Mouse (Mus musculus) C2C12 (cell line): ENCODE results near the gene Gm20388. TPM values are rescaled to one million over a fixed set of nuclear protein-coding genes. Genes with fewer than 3 reads are reported as not detected.

ENCODE experiments used
- H3K27me3 ChIP-seq: one replicate; pipeline ENCODE4 v1.6.1; 2011; ENCODE audit not compliant: control insufficient read depth, insufficient read depth, insufficient read length
- H3K36me3 ChIP-seq: one replicate; pipeline ENCODE4 v1.6.1; 2011; ENCODE audit not compliant: control insufficient read depth, insufficient read depth
- H3K4me3 ChIP-seq: one replicate; pipeline ENCODE4 v1.5.1; 2011; ENCODE audit warnings: mild to moderate bottlenecking, control low read depth; ENCODE audit not compliant: poor library complexity, insufficient read depth, severe bottlenecking
- H3K79me2 ChIP-seq: one replicate; pipeline ENCODE4 v1.6.1; 2011; ENCODE audit not compliant: control insufficient read depth, insufficient read depth
- H3K79me3 ChIP-seq: one replicate; pipeline ENCODE4 v1.6.1; 2011; ENCODE audit warnings: low read depth, control low read depth
- H3ac ChIP-seq: one replicate; pipeline ENCODE3; 2011; ENCODE audit warnings: low read depth; ENCODE audit not compliant: control insufficient read depth, insufficient read length
- CEBPB ChIP-seq: IDR thresholded peaks from one replicate; pipeline ENCODE4 v1.6.1; 2011; ENCODE audit warnings: low read depth, mild to moderate bottlenecking, control low read depth, moderate library complexity
- CTCF ChIP-seq: IDR thresholded peaks from one replicate; pipeline ENCODE4 v1.5.1; 2011; ENCODE audit not compliant: control insufficient read depth, insufficient read depth, insufficient read length
- FOSL1 ChIP-seq: IDR thresholded peaks from one replicate; pipeline ENCODE4 v1.8.0; 2011; ENCODE audit warnings: mild to moderate bottlenecking, low read length; ENCODE audit not compliant: poor library complexity, insufficient read depth, severe bottlenecking
- MAX ChIP-seq: IDR thresholded peaks from one replicate; pipeline ENCODE4 v1.6.1; 2011; ENCODE audit warnings: mild to moderate bottlenecking, control low read depth
- MYOD1 ChIP-seq: IDR thresholded peaks from one replicate; pipeline ENCODE4 v1.6.1; 2011; ENCODE audit warnings: low read depth; ENCODE audit not compliant: control insufficient read depth, insufficient read length
- MYOG ChIP-seq: IDR thresholded peaks from one replicate; pipeline ENCODE4 v1.6.1; 2011; ENCODE audit not compliant: control insufficient read depth, insufficient read length; ENCODE audit errors: extremely low read depth
- USF1 ChIP-seq: IDR thresholded peaks from one replicate; pipeline ENCODE4 v1.6.1; 2011; ENCODE audit warnings: low read depth, mild to moderate bottlenecking, control low read depth, moderate library complexity
- polyA plus RNA-seq: library from polyadenylated mRNA; unstranded; fragments of >200 nt; fragmentation: generic; extraction: Trizol; gene quantifications from one replicate; pipeline ENCODE4 v1.2.1, GENCODE M21; 2012; ENCODE audit warnings: missing spikeins

Gm20388 gene
- polyA plus RNA-seq, 1 experiment, result 15.0 TPM

DNA sequence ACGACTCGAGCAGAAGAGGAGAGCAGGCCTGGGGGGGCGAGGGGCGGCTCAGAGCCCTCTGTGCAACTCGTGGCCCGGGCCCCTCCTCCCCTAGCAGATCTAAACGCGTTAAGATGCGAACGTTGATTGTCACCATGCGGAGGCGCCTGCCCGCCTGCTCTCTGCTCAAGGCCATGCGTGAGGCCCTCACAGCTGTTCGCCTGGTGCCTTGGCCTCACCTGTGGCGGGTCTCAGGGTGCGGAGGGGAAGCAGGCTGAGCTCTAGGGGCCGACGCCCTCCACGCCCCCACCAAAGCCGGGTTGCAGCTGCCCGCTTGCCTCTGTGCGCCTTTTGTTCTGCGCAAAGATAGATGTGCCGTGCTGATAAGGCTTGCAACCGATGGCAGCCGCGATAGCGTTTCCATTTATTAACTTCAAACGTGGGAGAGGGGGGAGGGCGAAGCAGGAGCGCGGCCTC lies 2373.6 kb downstream of the Gm20388 start:
- no peak for TF ChIP-seq MYOD1
- no peak overlapping the region for H3K4me3 ChIP-seq
- H3K79me2 ChIP-seq, result peaks cover 34% of the 10 kb centered on the region
- peaks cover 1% of the 10 kb centered on the region for H3K79me3 ChIP-seq
- no peaks in the 10 kb centered on the region for H3K36me3 ChIP-seq
- no peaks in the 10 kb centered on the region for H3K27me3 ChIP-seq
- H3ac ChIP-seq, result peak overlapping the region; percentile 31

- Histone ChIP-seq H3K27me3 (no peaks in the 10 kb centered on the region), H3K4me3 (no peak overlapping the region), H3K36me3 (no peaks in the 10 kb centered on the region), H3ac (no peak overlapping the region), H3K79me3 (peaks cover 1% of the 10 kb centered on the region), H3K79me2 (peaks cover 34% of the 10 kb centered on the region)
- TF ChIP-seq MYOD1, result no peak
- TF ChIP-seq FOSL1, result no peak
- no peak for TF ChIP-seq MAX
- TF ChIP-seq MYOG, result no peak
- no peak for TF ChIP-seq CEBPB
- TF ChIP-seq USF1, result no peak
- TF ChIP-seq CTCF, result no peak
Measured at GRCm38 (mm10) chr8:122284659-122285261, 2374.1 kb downstream of the Gm20388 start.

GRCm38 (mm10) chr8:122285727-122286126 lies 2375.1 kb downstream of the Gm20388 start:
- H3K4me3 ChIP-seq, result no peak overlapping the region
- no peaks in the 10 kb centered on the region for H3K36me3 ChIP-seq
- TF ChIP-seq FOSL1 (peak; percentile 29), USF1 (no peak), MAX (no peak), CEBPB (no peak), MYOD1 (peak; percentile 25), MYOG (no peak), CTCF (no peak)
- H3ac ChIP-seq, result no peak overlapping the region
- H3K79me3 ChIP-seq, result peaks cover 1% of the 10 kb centered on the region
- peaks cover 34% of the 10 kb centered on the region for H3K79me2 ChIP-seq
- H3K27me3 ChIP-seq, result no peaks in the 10 kb centered on the region

- Histone ChIP-seq H3K79me3 (peaks cover 1% of the 10 kb centered on the region), H3K27me3 (no peaks in the 10 kb centered on the region), H3K79me2 (peaks cover 34% of the 10 kb centered on the region), H3K36me3 (no peaks in the 10 kb centered on the region), H3ac (no peak overlapping the region), H3K4me3 (no peak overlapping the region)
- TF ChIP-seq MYOD1, result no peak
- no peak for TF ChIP-seq FOSL1
- TF ChIP-seq MYOG, result no peak
- no peak for TF ChIP-seq CEBPB
- TF ChIP-seq USF1, result no peak
- no peak for TF ChIP-seq CTCF
- no peak for TF ChIP-seq MAX
Measured at GRCm38 (mm10) chr8:122286899-122287298, 2376.3 kb downstream of the Gm20388 start.

DNA sequence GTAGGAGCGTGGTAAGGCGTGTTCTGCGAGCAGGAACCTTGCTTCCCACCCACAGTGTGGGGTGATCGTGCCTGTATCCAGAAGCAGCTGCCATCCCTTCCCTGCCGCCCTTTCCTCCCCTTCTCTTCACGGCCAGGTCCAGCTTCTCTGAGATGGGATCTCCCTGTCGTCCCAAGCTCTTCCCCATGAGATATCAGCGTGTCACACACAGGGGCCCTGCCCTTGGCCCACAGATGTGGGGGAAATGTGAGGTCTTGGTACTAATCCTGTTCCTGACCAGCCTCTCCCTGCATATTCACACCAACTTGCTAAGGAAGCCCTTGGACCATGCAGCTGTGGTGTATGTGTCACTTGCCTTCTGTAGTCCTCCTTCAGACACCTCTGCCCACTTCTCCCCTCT lies 2377.1 kb downstream of the Gm20388 start:
- TF ChIP-seq USF1 (no peak), MYOG (no peak), FOSL1 (no peak), MYOD1 (no peak), CEBPB (no peak), CTCF (no peak), MAX (no peak)
- no peak overlapping the region for H3K4me3 ChIP-seq
- peaks cover 4% of the 10 kb centered on the region for H3K79me3 ChIP-seq
- peaks cover 38% of the 10 kb centered on the region for H3K79me2 ChIP-seq
- H3ac ChIP-seq, result no peak overlapping the region
- H3K27me3 ChIP-seq, result no peaks in the 10 kb centered on the region
- H3K36me3 ChIP-seq, result no peaks in the 10 kb centered on the region

GRCm38 (mm10) chr8:122288344-122288743 lies 2377.7 kb downstream of the Gm20388 start:
- TF ChIP-seq CEBPB, result no peak
- TF ChIP-seq MAX, result no peak
- TF ChIP-seq MYOD1, result no peak
- TF ChIP-seq CTCF, result no peak
- no peak for TF ChIP-seq MYOG
- TF ChIP-seq USF1, result no peak
- TF ChIP-seq FOSL1, result no peak
- Histone ChIP-seq H3K36me3 (no peaks in the 10 kb centered on the region), H3K27me3 (no peaks in the 10 kb centered on the region), H3ac (no peak overlapping the region), H3K79me3 (peaks cover 4% of the 10 kb centered on the region), H3K79me2 (peaks cover 38% of the 10 kb centered on the region), H3K4me3 (no peak overlapping the region)
